Mouse (Mus musculus) heart, embryonic 14.5 days (tissue): ENCODE measurements around the gene Hmgb1. TPM values are rescaled to one million over a fixed set of nuclear protein-coding genes. Genes with fewer than 3 reads are reported as not detected.

ENCODE experiments used
- ATAC-seq: fragments of 200-750 bp; cut with Nextera tagmentation; 2 replicates; pipeline ENCODE4 v1.8.0; 2017; ENCODE audit warnings: low read depth, moderate TSS enrichment; ENCODE audit not compliant: insufficient number of reproducible peaks, insufficient read depth, low FRiP score
- H3K27ac ChIP-seq, 2 experiments: fragments of 200-500 bp in 1 of 2; fragments of 300-500 bp in 1 of 2; sonication (generic) in 1 of 2; replicated peaks in 1 of 2; 2 replicates each; pipeline ENCODE4 v1.5.1; 2012 to 2014; ENCODE audit warnings: low read depth in 2 of 2, low read length in 2 of 2, control low read depth in 1 of 2, mild to moderate bottlenecking in 1 of 2, mixed read lengths in 1 of 2; ENCODE audit not compliant: control insufficient read depth in 1 of 2, insufficient read depth in 1 of 2
- H3K27me3 ChIP-seq: fragments of 300-500 bp; sonication (generic); 2 replicates; pipeline ENCODE4 v1.6.1; 2014; ENCODE audit warnings: mild to moderate bottlenecking, low read length, control low read depth; ENCODE audit not compliant: control insufficient read depth, insufficient read depth
- H3K36me3 ChIP-seq: fragments of 300-500 bp; sonication (generic); 2 replicates; pipeline ENCODE4 v1.6.1; 2014; ENCODE audit warnings: mild to moderate bottlenecking, control low read depth, low read length, mixed read lengths; ENCODE audit not compliant: control insufficient read depth, insufficient read depth
- H3K4me1 ChIP-seq, 2 experiments: fragments of 200-500 bp in 1 of 2; fragments of 300-500 bp in 1 of 2; sonication (generic) in 1 of 2; 2 replicates each; pipeline ENCODE4 v1.6.1; 2012 to 2014; ENCODE audit warnings: low read length in 2 of 2, control low read depth in 1 of 2, mixed read lengths in 1 of 2; ENCODE audit not compliant: control insufficient read depth in 2 of 2, insufficient read depth in 2 of 2
- H3K4me2 ChIP-seq: fragments of 300-500 bp; sonication (generic); 2 replicates; pipeline ENCODE4 v1.6.1; 2014; ENCODE audit warnings: mild to moderate bottlenecking, low read length
- H3K4me3 ChIP-seq, 2 experiments: fragments of 200-500 bp in 1 of 2; fragments of 300-500 bp in 1 of 2; sonication (generic) in 1 of 2; 2 replicates each; pipeline ENCODE4 v1.5.1; 2012 to 2014; ENCODE audit warnings: low read length in 2 of 2, mild to moderate bottlenecking in 2 of 2, control low read depth in 1 of 2, low read depth in 1 of 2, moderate library complexity in 1 of 2; ENCODE audit not compliant: control insufficient read depth in 1 of 2, insufficient read depth in 1 of 2
- H3K9ac ChIP-seq: fragments of 300-500 bp; sonication (generic); 2 replicates; pipeline ENCODE4 v1.6.1; 2014; ENCODE audit warnings: mild to moderate bottlenecking, low read length
- H3K9me3 ChIP-seq: fragments of 300-500 bp; sonication (generic); 2 replicates; pipeline ENCODE4 v1.6.1; 2016; ENCODE audit warnings: low read length, control low read depth; ENCODE audit not compliant: control insufficient read depth
- WGBS: fragments of 180-500 bp; shearing (Covaris S2); extraction: QIAGEN DNeasy Blood & Tissue Kit; methylation state at CpG from one replicate; pipeline ENCODE4 v1.1.7; 2014; 5-methylcytosine and 5-hydroxymethylcytosine counted together
- polyA plus RNA-seq: library from polyadenylated mRNA; unstranded; fragments of >200 nt; fragmentation: Nextera tagmentation; extraction: Ambion mirVana; gene quantifications from 2 replicates; pipeline ENCODE4 v1.2.1, GENCODE M21; 2014

Gene Hmgb1
- polyA plus RNA-seq, 1 experiment from 2014 or later, result 751 TPM

DNA sequence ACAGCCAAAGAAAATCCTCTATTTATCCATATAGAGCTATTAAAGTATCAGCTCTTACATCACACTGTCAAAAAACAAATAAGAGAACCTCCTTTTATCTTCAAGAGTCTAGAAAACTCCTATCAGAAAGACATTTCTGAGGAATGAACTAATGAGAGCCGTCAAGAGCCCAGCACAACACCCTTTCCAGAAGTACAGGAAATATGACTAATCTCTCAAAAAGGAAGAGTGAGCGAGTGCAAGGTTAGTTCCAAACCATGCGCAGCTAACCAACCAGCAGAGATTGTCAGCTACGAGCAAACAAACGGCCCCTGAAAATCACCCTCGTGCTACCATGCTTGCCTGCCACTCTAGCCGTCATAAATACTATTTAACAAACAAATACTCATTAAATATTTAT lies 21.4 kb downstream of the Hmgb1 start:
- Histone ChIP-seq H3K27ac (no peak overlapping the region; a peak in 1 of 4 replicates), H3K27me3 (no peaks in the 10 kb centered on the region), H3K4me1 (no peaks in the 10 kb centered on the region), H3K4me2 (no peak overlapping the region), H3K9me3 (no peaks in the 10 kb centered on the region), H3K4me3 (no peak overlapping the region), H3K9ac (no peak overlapping the region), H3K36me3 (no peaks in the 10 kb centered on the region)
- WGBS, result 67% methylated on average over 7 of the region's 7 CpGs
- ATAC-seq, result no peak

GRCm38 (mm10) chr5:149160469-149160868 lies 23.8 kb downstream of the Hmgb1 start:
- no peak overlapping the region for H3K27ac ChIP-seq
- no peak overlapping the region for H3K4me3 ChIP-seq
- ATAC-seq, result no peak
- H3K9me3 ChIP-seq, result no peaks in the 10 kb centered on the region
- no peaks in the 10 kb centered on the region for H3K36me3 ChIP-seq
- H3K27me3 ChIP-seq, result no peaks in the 10 kb centered on the region
- H3K9ac ChIP-seq, result no peak overlapping the region
- no peak overlapping the region for H3K4me2 ChIP-seq
- 61% methylated on average over 4 of the region's 4 CpGs for WGBS
- H3K4me1 ChIP-seq, result no peaks in the 10 kb centered on the region

DNA sequence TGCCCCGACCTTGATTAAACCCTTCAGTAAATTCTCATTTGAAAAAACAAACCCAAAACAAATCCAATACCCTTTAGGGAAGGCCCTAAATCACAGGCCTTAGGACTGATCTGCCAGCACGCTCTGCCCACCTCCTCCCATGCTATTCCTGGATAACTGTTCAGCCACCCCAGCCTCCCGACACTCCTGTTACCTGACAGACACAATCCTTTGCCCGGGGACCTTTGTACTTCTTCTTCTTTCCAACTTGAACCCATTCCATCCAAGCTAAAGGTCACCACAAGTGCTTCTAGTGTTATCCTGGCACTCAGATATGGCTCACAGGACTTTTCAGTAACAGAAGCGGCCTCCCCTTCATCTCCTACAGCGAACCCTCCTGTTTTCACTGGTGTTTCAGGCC lies 25.3 kb downstream of the Hmgb1 start:
- WGBS, result 72% methylated on average over 6 of the region's 6 CpGs
- Histone ChIP-seq H3K4me1 (no peaks in the 10 kb centered on the region), H3K27ac (no peak overlapping the region), H3K4me2 (no peak overlapping the region), H3K9ac (no peak overlapping the region), H3K36me3 (no peaks in the 10 kb centered on the region), H3K27me3 (no peaks in the 10 kb centered on the region), H3K9me3 (no peaks in the 10 kb centered on the region), H3K4me3 (no peak overlapping the region)
- no peak for ATAC-seq

DNA sequence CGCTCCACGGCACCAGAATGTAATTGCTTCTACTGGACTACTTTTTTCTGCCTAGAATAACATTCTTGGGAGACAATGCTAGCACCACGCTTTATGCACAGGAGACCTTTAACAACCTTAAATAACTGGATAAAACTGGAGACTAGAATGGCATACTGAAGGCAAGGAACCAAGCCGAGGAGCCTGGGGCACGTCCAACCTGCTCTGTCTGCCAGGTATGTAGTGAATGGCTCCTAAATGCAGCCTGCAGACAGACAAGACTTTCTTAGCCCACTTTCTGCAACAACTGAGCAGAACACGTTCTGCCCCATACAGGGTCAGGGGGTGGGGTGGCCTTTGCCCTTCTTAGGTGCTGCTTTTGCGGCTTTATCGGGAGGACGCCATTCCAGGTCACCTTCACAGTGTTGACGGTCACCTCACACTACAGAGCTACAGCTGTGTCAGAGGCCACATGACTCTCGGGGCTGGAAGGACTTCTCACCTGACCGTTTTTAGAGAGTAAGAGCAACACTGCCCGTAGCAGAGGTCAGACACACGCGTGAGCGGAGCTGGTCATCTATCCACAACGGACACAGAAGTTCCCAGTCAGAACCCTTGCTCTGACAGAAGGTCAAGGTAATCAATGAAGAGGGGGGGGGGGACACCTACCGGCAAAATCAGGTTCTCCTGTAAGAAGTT lies 27.3 kb downstream of the Hmgb1 start:
- Histone ChIP-seq H3K4me2 (no peak overlapping the region), H3K4me1 (no peaks in the 10 kb centered on the region), H3K36me3 (no peaks in the 10 kb centered on the region), H3K4me3 (no peak overlapping the region), H3K27me3 (no peaks in the 10 kb centered on the region), H3K9ac (no peak overlapping the region), H3K27ac (no peak overlapping the region), H3K9me3 (no peaks in the 10 kb centered on the region)
- 74% methylated on average over 18 of the region's 18 CpGs for WGBS
- ATAC-seq, result no peak

DNA sequence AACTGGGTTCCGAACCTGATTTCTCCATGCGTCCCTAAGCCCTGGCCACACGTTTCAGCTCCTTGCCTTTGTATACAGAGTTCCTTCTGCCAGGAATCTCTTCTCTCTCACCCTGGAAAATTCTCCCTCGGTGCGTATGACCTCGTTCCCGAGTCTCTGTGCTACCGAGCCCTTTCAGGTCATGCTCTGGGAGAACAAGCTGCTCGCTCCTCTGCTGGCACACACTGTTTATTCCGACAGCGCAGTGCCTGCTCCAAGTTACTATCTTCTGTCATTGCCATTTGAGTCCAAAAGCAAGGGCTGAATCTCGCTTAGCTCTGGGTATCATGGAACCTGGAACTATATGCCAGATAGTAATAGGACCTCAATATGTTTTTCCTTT lies 31.5 kb downstream of the Hmgb1 start:
- no peaks in the 10 kb centered on the region for H3K36me3 ChIP-seq
- ATAC-seq, result no peak
- 62% methylated on average over 12 of the region's 12 CpGs for WGBS

GRCm38 (mm10) chr5:149152063-149152773 lies 32.1 kb downstream of the Hmgb1 start:
- H3K27me3 ChIP-seq, result no peaks in the 10 kb centered on the region
- H3K4me2 ChIP-seq, result no peak overlapping the region
- H3K27ac ChIP-seq, result no peak overlapping the region
- WGBS, result 56% methylated on average over 13 of the region's 13 CpGs
- H3K9me3 ChIP-seq, result no peaks in the 10 kb centered on the region
- H3K4me3 ChIP-seq, result no peak overlapping the region
- no peaks in the 10 kb centered on the region for H3K4me1 ChIP-seq
- ATAC-seq, result no peak
- H3K36me3 ChIP-seq, result no peaks in the 10 kb centered on the region
- H3K9ac ChIP-seq, result no peak overlapping the region

More for the DNA sequence above, 31.5 kb downstream of the Hmgb1 start:
- no peak overlapping the region for H3K4me2 ChIP-seq
- H3K9me3 ChIP-seq, result no peaks in the 10 kb centered on the region
- no peak overlapping the region for H3K27ac ChIP-seq
- H3K4me1 ChIP-seq, result no peaks in the 10 kb centered on the region
- H3K4me3 ChIP-seq, result no peak overlapping the region
- no peak overlapping the region for H3K9ac ChIP-seq
- H3K27me3 ChIP-seq, result no peaks in the 10 kb centered on the region

- Histone ChIP-seq H3K27me3 (no peaks in the 10 kb centered on the region), H3K27ac (no peak overlapping the region)
- 92% methylated on average over 3 of the region's 3 CpGs for WGBS
Measured at GRCm38 (mm10) chr5:149150882-149151281, 33.4 kb downstream of the Hmgb1 start.

More at GRCm38 (mm10) chr5:149150882-149151281, 33.4 kb downstream of the Hmgb1 start:
- Histone ChIP-seq H3K36me3 (no peaks in the 10 kb centered on the region), H3K9me3 (no peaks in the 10 kb centered on the region), H3K4me2 (no peak overlapping the region), H3K4me3 (no peak overlapping the region), H3K9ac (no peak overlapping the region), H3K4me1 (no peaks in the 10 kb centered on the region)
- no peak for ATAC-seq
